Mouse (Mus musculus) ovary, adult 18-20 months (tissue): ENCODE measurements around the gene Slfnl1.

Experiments
- DNase-seq: peaks from one replicate; pipeline ENCODE4 v3.0.0; 2022; ENCODE audit warnings: low spot score, mixed read lengths

Gene Slfnl1

DNA sequence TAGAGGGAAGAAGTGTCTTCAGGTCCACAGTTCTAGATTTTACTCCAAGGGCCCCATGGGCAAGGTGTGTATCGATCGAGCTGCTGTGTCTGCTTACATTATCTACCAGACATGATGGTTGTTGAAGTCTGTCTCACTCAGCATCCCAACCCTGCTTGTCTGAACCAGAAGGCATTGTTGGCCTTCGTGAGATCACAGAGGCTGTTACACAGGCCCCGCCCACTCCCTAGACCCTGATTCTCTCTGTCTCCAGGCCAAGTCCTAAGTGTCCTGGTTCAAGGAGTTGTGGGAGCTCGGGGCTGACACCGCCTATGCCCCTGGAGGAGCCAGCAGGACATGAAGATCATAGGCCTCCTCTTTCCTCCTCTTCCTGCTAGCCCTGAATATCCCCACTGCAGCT lies at the start of gene Slfnl1:
TSS of gene Slfnl1 (plus strand) at position 246 of the 400 bp plus-strand sequence.
- DNase-seq: no peak

GRCm38 (mm10) chr4:120487707-120488106 lies 44.3 kb upstream of the Slfnl1 start:
- no peak for DNase-seq

GRCm38 (mm10) chr4:120506955-120507354 lies 25.1 kb upstream of the Slfnl1 start:
- DNase-seq: no peak

DNA sequence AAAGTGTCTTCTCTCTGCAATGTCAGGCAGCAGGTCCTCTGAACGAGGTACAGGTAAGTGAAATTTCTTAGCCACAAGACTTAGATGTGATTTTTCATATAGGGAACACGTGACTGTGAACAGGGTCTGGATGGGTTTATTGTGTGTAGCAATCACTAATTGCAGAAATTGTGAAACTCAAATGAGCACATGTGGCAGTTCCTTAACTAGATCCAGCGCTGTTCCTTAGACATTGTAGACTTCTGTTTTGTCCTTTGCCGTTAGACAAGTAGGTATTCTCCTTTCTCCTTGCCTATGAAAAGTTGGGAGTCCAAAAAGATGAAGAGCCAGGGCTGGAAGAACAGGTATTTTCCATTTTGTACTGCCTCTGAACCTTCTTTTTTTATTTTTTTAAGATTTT lies 20.8 kb upstream of the Slfnl1 start:
- no peak for DNase-seq

DNA sequence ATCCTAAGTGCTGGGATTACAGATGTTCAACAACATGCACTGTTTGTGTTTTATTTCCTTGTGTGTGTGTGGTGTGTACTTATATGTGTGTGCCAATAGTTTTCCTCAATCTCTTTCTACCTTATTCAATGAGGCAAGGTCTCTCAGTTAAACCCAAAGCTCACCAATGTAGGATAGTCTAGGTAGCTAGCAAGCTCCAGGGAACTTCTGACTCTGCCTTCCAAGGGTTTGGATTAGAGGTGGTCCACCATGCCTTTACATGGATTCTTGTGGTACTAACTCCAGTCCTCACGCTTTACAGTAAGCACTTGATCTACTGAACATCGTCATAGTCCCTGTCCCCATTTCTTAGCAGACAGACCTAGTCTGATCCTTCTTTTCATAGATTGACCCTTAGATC lies 17.7 kb upstream of the Slfnl1 start:
- DNase-seq: no peak

DNA sequence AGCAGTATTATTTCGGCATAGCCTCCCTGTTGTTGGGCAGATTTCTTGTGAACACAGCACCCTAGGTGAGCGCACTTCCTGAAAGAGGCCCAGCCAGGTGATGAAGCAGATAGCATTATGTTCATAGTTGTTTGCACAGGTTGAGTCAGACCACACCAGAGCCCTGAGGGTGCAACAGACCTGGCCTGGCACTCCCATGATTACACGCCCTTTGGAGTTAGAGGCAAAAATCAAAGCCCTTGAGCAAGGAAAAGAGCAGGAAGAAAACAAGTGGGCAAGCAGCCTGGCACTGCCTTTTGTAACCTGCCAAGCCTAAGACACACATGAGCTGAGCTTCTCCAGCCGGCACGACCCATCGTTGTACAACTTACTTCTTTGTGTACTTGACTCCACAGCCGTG lies 15.5 kb upstream of the Slfnl1 start:
- DNase-seq: peak; percentile 21

GRCm38 (mm10) chr4:120516907-120517306 lies 15.1 kb upstream of the Slfnl1 start:
- no peak for DNase-seq

DNA sequence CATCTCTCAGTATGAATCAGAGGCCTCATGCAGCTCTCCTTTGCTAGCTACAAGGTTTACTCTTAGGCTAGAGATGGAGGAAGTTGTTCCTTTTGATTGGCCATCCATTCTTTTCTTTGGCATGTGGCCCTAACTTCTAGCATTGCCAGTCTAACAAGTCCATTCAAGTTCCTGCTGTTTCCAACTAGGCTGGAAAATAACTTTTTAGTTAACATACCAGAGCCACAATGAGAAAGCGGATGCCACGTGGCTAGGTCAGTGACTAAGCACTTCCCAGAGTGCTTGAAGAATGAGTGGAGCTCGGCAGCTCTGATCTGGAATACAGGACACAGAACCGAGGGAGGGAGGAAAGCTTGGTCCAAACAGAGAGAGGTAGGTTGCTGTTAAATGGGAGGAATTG lies 14.7 kb upstream of the Slfnl1 start:
- DNase-seq: no peak

DNA sequence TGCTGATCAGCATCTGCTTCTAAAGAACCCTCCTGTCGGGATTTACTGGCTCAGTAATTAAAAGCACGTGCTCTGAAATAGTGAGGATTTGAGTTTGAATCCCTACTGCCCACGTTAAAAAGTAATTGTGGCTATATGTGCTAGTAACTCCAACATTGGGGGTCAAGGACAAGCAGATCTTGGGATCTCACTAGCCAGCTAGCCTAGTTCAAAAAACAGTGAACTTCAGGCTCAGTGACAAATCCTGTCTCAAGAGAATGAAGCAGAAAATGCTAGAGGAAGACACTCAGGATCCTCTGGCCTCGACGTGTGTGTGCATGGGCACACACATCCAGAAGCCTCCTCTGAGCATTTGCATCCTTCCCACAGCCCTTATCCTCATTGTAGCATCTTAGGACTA lies 10.3 kb upstream of the Slfnl1 start:
- DNase-seq: no peak

GRCm38 (mm10) chr4:120522351-120522750 lies 9.7 kb upstream of the Slfnl1 start:
- DNase-seq: no peak

DNA sequence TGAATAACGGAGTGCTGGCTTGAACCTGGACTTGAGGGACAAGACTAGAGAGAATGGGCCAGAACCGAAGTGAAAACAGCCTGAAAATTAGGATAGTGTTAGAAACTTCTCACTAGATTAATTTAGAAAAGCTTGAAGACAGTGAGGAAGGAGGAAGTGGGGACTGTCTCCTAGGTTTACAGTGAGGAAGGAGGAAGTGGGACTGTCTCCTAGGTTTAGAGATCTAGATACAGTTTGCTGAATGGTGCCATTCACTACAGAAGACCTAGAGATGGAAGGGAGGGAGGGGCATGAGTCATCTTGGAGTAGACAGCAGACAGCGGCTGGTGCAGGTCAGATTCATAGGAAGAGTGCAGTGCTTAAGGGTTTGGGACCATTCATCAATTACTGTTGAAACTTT lies 8.9 kb upstream of the Slfnl1 start:
- DNase-seq: no peak

DNA sequence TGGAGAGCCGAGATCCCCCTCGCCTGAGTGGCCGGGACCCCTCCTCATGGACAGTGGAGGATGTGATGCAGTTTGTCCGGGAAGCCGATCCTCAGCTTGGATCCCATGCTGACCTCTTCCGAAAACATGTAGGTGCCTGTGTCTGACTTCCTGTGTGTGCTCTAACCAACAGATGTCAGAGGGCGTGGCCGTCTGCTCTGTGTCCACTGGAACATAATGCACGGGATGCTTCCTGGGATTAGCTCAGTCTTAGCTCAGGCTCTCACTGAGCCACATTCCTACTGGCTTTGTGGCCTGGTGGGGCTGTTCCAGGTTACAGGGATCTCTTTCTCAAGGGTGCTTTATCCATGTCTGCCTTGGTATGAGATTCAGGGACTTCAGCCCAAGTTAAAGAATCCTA lies 3.9 kb upstream of the Slfnl1 start:
- DNase-seq: no peak

DNA sequence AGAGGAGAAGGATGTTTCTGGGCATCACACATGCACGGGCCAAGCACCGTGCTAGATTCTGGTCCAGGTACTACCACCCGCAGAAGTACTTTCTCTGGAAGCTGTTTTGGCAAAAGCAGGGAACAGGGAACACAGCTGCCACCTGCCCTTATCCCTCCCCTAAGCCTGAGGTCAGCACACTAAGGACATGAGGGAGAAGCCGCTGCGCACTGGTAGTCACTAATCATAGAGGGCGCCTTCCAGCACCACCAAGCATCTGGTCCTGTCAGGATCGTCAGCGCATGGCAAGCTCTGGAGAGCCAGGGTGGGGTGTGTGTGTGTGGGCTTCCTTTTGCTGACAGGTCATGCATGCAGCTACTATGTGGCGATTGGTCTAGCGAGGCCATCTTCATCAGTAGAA lies 6.6 kb downstream of the Slfnl1 start:
- no peak for DNase-seq

GRCm38 (mm10) chr4:120544896-120545295 lies 12.9 kb downstream of the Slfnl1 start:
- DNase-seq: no peak

DNA sequence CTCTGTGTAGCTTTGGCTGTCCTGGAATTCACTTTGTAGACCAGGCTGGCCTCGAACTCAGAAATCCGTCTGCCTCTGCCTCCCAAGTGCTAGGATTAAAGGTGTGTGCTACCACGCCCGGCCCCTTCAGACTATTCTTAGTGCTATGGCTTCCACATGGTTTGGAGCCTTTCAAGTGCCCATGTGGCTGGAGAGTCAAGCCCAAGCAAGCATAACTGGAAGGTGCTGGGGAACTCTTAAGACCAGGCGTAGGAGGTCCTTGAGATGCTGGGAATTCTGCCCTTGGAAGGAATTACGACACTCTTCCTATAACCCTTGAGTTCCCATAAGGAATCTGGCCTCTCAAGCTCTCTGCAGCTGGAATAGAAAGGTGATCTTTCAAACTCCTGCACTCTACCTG lies 24.6 kb downstream of the Slfnl1 start:
- no peak for DNase-seq

- DNase-seq: no peak
These were observed 33.7 kb downstream of the Slfnl1 start for GRCm38 (mm10) chr4:120565726-120566125.

GRCm38 (mm10) chr4:120568005-120568404 lies 36.0 kb downstream of the Slfnl1 start:
- no peak for DNase-seq

DNA sequence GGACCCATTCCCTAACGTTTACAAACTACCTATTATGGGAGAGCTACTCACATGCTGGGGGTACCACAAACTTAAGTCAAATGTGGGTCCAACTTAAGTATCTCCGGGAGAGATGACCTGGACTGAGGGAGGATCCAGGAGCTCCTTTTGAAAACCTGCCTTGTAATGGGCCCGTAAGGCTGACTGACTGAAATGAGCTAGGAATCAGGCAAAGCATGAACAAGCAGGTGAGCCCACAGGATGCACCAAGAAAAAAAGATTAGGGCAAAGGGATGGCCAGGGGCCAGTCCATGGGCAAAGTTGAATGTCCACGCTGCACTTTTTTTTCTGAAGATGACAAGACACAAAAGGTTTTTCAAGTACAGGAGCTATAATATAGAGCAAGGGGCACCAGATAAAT lies 37.0 kb downstream of the Slfnl1 start:
- no peak for DNase-seq

GRCm38 (mm10) chr4:120569486-120570437 lies 37.7 kb downstream of the Slfnl1 start, which contains the start of gene Ctps:
Gene Ctps (minus strand): TSS chr4:120570276.
- peak; percentile 89 for DNase-seq

GRCm38 (mm10) chr4:120570438-120571069 lies 38.5 kb downstream of the Slfnl1 start:
- no peak for DNase-seq

DNA sequence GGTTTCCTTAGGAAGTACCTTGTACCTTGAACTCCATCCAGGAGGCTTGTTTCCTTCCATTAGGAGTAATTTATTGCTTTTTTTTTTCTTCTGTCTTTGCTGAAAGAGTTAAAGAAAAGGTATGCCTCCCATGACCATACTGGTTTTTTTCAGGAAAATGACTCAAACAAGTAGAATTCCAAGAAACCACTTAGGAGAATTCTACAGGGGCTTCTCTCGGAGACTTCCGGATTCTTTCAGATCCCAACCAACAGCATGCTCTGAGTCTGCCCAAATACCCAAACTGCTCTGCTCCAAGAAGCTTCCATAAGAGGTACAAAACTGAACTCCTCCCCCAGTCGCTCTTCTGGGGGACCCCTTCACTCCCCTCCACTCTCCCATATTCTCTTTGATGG lies 39.0 kb downstream of the Slfnl1 start:
- no peak for DNase-seq

GRCm38 (mm10) chr4:120571691-120572090 lies 39.7 kb downstream of the Slfnl1 start:
- no peak for DNase-seq

DNA sequence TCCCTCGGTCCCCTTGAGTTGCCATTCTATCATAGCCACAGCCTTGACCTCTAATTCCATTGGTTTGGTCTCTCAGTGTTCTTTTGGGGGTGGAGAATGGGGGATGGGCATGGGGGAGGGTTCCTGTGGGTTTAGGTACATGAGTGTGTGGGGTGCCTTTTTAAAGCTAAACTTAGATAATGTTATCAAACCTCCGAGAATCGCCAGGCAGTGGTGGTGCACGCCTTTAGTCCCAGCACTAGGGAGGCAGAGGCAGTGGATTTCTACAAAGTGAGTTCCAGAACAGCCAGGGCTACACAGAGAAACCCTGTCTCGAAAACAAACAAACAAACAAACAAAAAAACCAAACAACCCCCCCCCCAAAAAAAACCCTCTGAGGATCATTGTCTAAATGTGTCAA lies 48.9 kb downstream of the Slfnl1 start:
- DNase-seq: no peak
